Mouse (Mus musculus) limb, embryonic 11.5 days (tissue): ENCODE data around the gene Zswim8. TPM values are rescaled to one million over a fixed set of nuclear protein-coding genes. Genes with fewer than 3 reads are reported as not detected.

Experiments used
- ATAC-seq: fragments of 200-750 bp; cut with Nextera tagmentation; 2 replicates; pipeline ENCODE4 v1.8.0; 2017; ENCODE audit warnings: low read depth; ENCODE audit not compliant: insufficient number of reproducible peaks, low FRiP score, low TSS enrichment
- DNase-seq: peaks from one replicate; pipeline ENCODE4 v3.0.0-alpha.2; 2015; ENCODE audit warnings: low spot score
- H3K27ac ChIP-seq: fragments of 300-500 bp; sonication (generic); replicated peaks from 2 replicates; pipeline ENCODE4 v1.5.1; 2014; ENCODE audit warnings: low read depth, mild to moderate bottlenecking, low read length
- H3K27me3 ChIP-seq: fragments of 300-500 bp; sonication (generic); 2 replicates; pipeline ENCODE4 v1.6.1; 2014; ENCODE audit warnings: mild to moderate bottlenecking, low read length, mixed read lengths; ENCODE audit not compliant: control insufficient read depth, insufficient read depth
- H3K36me3 ChIP-seq: fragments of 300-500 bp; sonication (generic); 2 replicates; pipeline ENCODE4 v1.6.1; 2014; ENCODE audit warnings: mild to moderate bottlenecking, low read length, moderate library complexity, mixed read lengths; ENCODE audit not compliant: control insufficient read depth, insufficient read depth
- H3K4me1 ChIP-seq: fragments of 300-500 bp; sonication (generic); 2 replicates; pipeline ENCODE4 v1.6.1; 2014; ENCODE audit warnings: low read length, mixed read lengths; ENCODE audit not compliant: control insufficient read depth, insufficient read depth
- H3K4me2 ChIP-seq: fragments of 300-500 bp; sonication (generic); 2 replicates; pipeline ENCODE4 v1.6.1; 2014; ENCODE audit warnings: low read depth, mild to moderate bottlenecking, moderate library complexity; ENCODE audit not compliant: severe bottlenecking
- H3K4me3 ChIP-seq: fragments of 300-500 bp; sonication (generic); 2 replicates; pipeline ENCODE4 v1.5.1; 2014; ENCODE audit warnings: low read depth, low read length
- H3K9ac ChIP-seq: fragments of 300-500 bp; sonication (generic); 2 replicates; pipeline ENCODE4 v1.6.1; 2014; ENCODE audit warnings: mild to moderate bottlenecking, low read length
- H3K9me3 ChIP-seq: fragments of 300-500 bp; sonication (generic); 2 replicates; pipeline ENCODE4 v1.6.1; 2016; ENCODE audit warnings: low read length; ENCODE audit not compliant: control insufficient read depth
- WGBS: fragments of 180-500 bp; shearing (Covaris S2); extraction: QIAGEN DNeasy Blood & Tissue Kit; methylation state at CpG from one replicate; pipeline ENCODE4 v1.1.7; 2014; 5-methylcytosine and 5-hydroxymethylcytosine counted together
- polyA plus RNA-seq: library from polyadenylated mRNA; unstranded; fragments of >200 nt; fragmentation: Nextera tagmentation; extraction: Ambion mirVana; gene quantifications from 2 replicates; pipeline ENCODE4 v1.2.1, GENCODE M21; 2014

Gene Zswim8
- polyA plus RNA-seq, 1 experiment from 2014 or later: 28.0 TPM

GRCm38 (mm10) chr14:20681742-20682141, 25.6 kb upstream of the Zswim8 start:
- 92% methylated on average over 2 of the region's 2 CpGs for whole genome bisulfite sequencing
- no peak overlapping the region for H3K27ac ChIP-seq
- H3K36me3 ChIP-seq: peaks cover 51% of the 10 kb centered on the region
- no peak overlapping the region for H3K9ac ChIP-seq
- no peak overlapping the region for H3K4me2 ChIP-seq
- no peaks in the 10 kb centered on the region for H3K27me3 ChIP-seq
- H3K4me1 ChIP-seq: no peaks in the 10 kb centered on the region
- DNase-seq (no peak), ATAC-seq (no peak)
- H3K4me3 ChIP-seq: no peak overlapping the region
- H3K9me3 ChIP-seq: no peaks in the 10 kb centered on the region

DNA sequence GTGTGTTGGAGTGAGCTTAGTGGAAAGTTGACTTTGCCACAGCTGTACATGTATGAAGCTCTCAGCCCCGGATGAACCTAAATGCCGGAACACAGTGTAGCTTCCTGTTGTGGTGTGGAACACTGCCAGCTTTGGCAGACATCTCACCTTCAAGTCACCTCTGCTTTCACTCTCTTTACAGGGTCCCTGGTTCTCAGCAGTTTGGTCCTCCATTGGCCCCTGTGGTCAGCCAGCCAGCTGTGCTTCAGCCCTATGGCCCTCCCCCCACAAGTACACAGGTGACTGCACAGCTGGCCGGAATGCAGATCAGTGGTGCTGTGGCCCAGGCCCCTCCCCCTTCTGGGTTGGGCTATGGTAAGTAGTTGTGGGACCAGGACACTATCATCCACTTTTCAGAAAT, 24.9 kb upstream of the Zswim8 start:
- H3K4me3 ChIP-seq: no peak overlapping the region
- H3K9me3 ChIP-seq: no peaks in the 10 kb centered on the region
- H3K4me1 ChIP-seq: no peaks in the 10 kb centered on the region
- DNase-seq (no peak), ATAC-seq (no peak)
- WGBS: 91% methylated on average over 3 of the region's 3 CpGs
- no peak overlapping the region for H3K9ac ChIP-seq
- H3K27ac ChIP-seq: no peak overlapping the region
- peaks cover 51% of the 10 kb centered on the region for H3K36me3 ChIP-seq
- no peak overlapping the region for H3K4me2 ChIP-seq
- H3K27me3 ChIP-seq: no peaks in the 10 kb centered on the region

DNA sequence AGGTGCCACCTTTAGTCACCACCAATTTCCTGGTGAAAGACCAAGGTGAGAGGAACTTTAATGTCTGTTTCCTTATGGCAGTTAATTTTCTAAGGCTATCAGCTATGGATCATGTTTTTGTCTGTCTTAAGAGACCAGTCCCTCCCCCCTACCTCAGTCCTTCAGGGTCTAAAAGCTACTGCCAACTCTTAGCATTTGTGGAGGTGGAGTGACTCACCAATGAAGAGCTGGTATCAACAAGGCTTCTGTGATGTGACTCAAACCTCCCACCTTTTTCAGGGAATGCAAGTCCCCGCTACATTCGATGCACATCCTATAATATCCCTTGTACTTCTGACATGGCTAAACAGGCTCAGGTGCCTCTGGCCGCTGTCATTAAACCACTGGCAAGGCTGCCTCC, 20.8 kb upstream of the Zswim8 start:
- Histone ChIP-seq H3K36me3 (peaks cover 50% of the 10 kb centered on the region), H3K27me3 (no peaks in the 10 kb centered on the region), H3K9ac (no peak overlapping the region), H3K27ac (no peak overlapping the region), H3K4me2 (no peak overlapping the region), H3K4me1 (no peaks in the 10 kb centered on the region), H3K9me3 (no peaks in the 10 kb centered on the region), H3K4me3 (no peak overlapping the region)
- ATAC-seq (no peak), DNase-seq (no peak)
- 93% methylated on average over 3 of the region's 3 CpGs for WGBS

GRCm38 (mm10) chr14:20689009-20689408, 18.3 kb upstream of the Zswim8 start:
- 92% methylated on average over 2 of the region's 2 CpGs for WGBS
- Histone ChIP-seq H3K9me3 (no peaks in the 10 kb centered on the region), H3K4me2 (no peak overlapping the region), H3K27me3 (no peaks in the 10 kb centered on the region), H3K36me3 (peaks cover 46% of the 10 kb centered on the region), H3K9ac (no peak overlapping the region), H3K27ac (no peak overlapping the region), H3K4me1 (no peaks in the 10 kb centered on the region), H3K4me3 (no peak overlapping the region)
- ATAC-seq: no peak
- DNase-seq: no peak

DNA sequence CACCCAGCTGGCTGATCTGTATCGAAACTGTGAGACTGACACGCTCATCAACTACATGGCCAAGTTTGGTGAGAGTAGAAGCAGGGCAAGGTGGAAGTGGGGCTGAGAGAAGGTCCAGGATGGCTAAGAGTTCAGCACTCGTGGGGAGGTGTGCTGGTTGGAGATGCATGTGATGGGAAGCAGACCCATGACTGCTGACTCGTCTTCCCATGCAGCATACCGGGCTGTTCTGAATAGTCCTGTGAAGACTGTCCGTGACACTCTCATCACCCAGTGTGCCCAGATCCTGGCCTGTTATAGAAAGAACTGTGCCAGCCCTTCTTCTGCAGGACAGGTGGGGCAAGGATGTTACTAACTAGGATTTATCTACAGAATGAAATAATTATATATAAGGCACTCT, 15.6 kb upstream of the Zswim8 start:
- 94% methylated on average over 6 of the region's 6 CpGs for WGBS
- Histone ChIP-seq H3K27me3 (no peaks in the 10 kb centered on the region), H3K36me3 (peaks cover 28% of the 10 kb centered on the region), H3K4me2 (no peak overlapping the region), H3K4me1 (peaks cover 13% of the 10 kb centered on the region), H3K27ac (no peak overlapping the region), H3K4me3 (no peak overlapping the region), H3K9ac (no peak overlapping the region), H3K9me3 (no peaks in the 10 kb centered on the region)
- DNase-seq (no peak), ATAC-seq (no peak)

DNA sequence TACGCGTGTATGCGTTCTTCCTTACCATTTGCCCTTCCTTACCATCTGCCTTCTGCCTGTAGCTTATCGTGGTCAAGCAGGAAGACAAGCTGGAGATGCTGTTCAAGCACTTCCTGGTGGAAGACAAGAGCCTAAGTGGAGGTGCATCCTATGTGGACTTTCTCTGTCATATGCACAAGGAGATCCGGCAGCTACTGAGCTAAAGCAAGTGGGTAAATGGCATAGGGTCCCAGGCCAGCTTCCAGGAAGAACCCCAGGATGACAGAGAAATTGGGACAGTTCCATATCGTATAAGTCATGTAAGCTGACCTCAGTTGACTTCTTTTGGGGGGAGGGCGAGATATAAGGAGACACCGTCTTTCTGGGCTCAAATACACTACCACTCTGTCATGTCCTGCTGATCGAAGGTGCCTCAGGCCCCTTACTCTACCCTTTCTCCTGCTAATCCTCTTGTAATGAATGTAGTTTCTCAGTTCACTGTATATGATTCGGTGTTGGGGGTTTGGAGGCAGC, 13.7 kb upstream of the Zswim8 start:
- 95% methylated on average over 10 of the region's 10 CpGs for WGBS
- Histone ChIP-seq H3K36me3 (peaks cover 23% of the 10 kb centered on the region; the same call in 1 of the 2 replicates), H3K27ac (no peak overlapping the region), H3K9me3 (no peaks in the 10 kb centered on the region), H3K4me3 (no peak overlapping the region), H3K4me2 (no peak overlapping the region), H3K9ac (no peak overlapping the region), H3K4me1 (peaks cover 19% of the 10 kb centered on the region), H3K27me3 (no peaks in the 10 kb centered on the region)
- DNase-seq: no peak
- ATAC-seq: no peak

- Histone ChIP-seq H3K27ac (peak overlapping the region; percentile 93), H3K4me1 (peaks cover 19% of the 10 kb centered on the region), H3K9ac (peak overlapping the region; percentile 83), H3K4me2 (peak overlapping the region; percentile 75), H3K36me3 (peaks cover 17% of the 10 kb centered on the region; the same call in 1 of the 2 replicates), H3K27me3 (no peaks in the 10 kb centered on the region), H3K4me3 (peak overlapping the region; percentile 72), H3K9me3 (no peaks in the 10 kb centered on the region)
- WGBS: 49% methylated on average over 13 of the region's 13 CpGs
- peak; percentile 37 for ATAC-seq
- no peak for DNase-seq
These were observed 13.0 kb upstream of the Zswim8 start for GRCm38 (mm10) chr14:20694185-20694883.

GRCm38 (mm10) chr14:20694884-20695760, 12.2 kb upstream of the Zswim8 start, which contains the start of gene Fut11:
TSS of gene Fut11 (plus strand) at chr14:20694968.
- Histone ChIP-seq H3K36me3 (peaks cover 17% of the 10 kb centered on the region; the same call in 1 of the 2 replicates), H3K4me2 (peak within 1 kb of the TSS; percentile 75), H3K27ac (peak within 1 kb of the TSS; percentile 93), H3K9ac (peak within 1 kb of the TSS; percentile 83), H3K27me3 (no peaks in the 10 kb centered on the region), H3K9me3 (no peaks in the 10 kb centered on the region), H3K4me3 (peak within 1 kb of the TSS; percentile 72), H3K4me1 (peaks cover 19% of the 10 kb centered on the region)
- WGBS: under 1% methylated on average over 111 of the region's 111 CpGs
- DNase-seq: peak; percentile 88
- ATAC-seq: peak; percentile 91
